Mouse (Mus musculus) embryonic facial prominence, embryonic 15.5 days (tissue): ENCODE measurements around the gene Nrm. TPM values are rescaled to one million over a fixed set of nuclear protein-coding genes. Genes with fewer than 3 reads are reported as not detected.

ENCODE experiments used
- ATAC-seq: fragments of 200-750 bp; cut with Nextera tagmentation; 2 replicates; pipeline ENCODE4 v1.8.0; 2017; ENCODE audit warnings: low read depth, moderate TSS enrichment; ENCODE audit not compliant: insufficient number of reproducible peaks, low FRiP score, low TSS enrichment
- H3K27ac ChIP-seq: fragments of 300-500 bp; sonication (generic); replicated peaks from 2 replicates; pipeline ENCODE4 v1.5.1; 2015; ENCODE audit warnings: mild to moderate bottlenecking, inconsistent platforms
- H3K27me3 ChIP-seq: fragments of 300-500 bp; sonication (generic); 2 replicates; pipeline ENCODE4 v1.6.1; 2015; ENCODE audit warnings: inconsistent platforms
- H3K36me3 ChIP-seq: fragments of 300-500 bp; sonication (generic); 2 replicates; pipeline ENCODE4 v1.6.1; 2015; ENCODE audit warnings: mild to moderate bottlenecking, inconsistent platforms
- H3K4me1 ChIP-seq: fragments of 300-500 bp; sonication (generic); 2 replicates; pipeline ENCODE4 v1.6.1; 2015; ENCODE audit warnings: inconsistent platforms
- H3K4me2 ChIP-seq: fragments of 300-500 bp; sonication (generic); replicated peaks from 2 replicates; pipeline ENCODE4 v1.6.1; 2015; ENCODE audit warnings: mild to moderate bottlenecking, inconsistent platforms
- H3K4me3 ChIP-seq: fragments of 300-500 bp; sonication (generic); replicated peaks from 2 replicates; pipeline ENCODE4 v1.5.1; 2015; ENCODE audit warnings: mild to moderate bottlenecking, inconsistent platforms
- H3K9ac ChIP-seq: fragments of 300-500 bp; sonication (generic); 2 replicates; pipeline ENCODE4 v1.6.1; 2015; ENCODE audit warnings: inconsistent platforms
- H3K9me3 ChIP-seq: fragments of 300-500 bp; sonication (generic); replicated peaks from 2 replicates; pipeline ENCODE4 v1.6.1; 2016; ENCODE audit warnings: inconsistent platforms
- WGBS: fragments of 180-500 bp; shearing (Covaris S2); methylation state at CpG from one replicate; pipeline ENCODE4 v1.1.7; 2015; 5-methylcytosine and 5-hydroxymethylcytosine counted together
- polyA plus RNA-seq: library from polyadenylated mRNA; unstranded; fragments of >200 nt; fragmentation: Nextera tagmentation; extraction: Ambion mirVana; gene quantifications from 2 replicates; pipeline ENCODE4 v1.2.1, GENCODE M21; 2015

The Nrm gene
- polyA plus RNA-seq, 1 experiment from 2014 or later = 53.2 TPM

DNA sequence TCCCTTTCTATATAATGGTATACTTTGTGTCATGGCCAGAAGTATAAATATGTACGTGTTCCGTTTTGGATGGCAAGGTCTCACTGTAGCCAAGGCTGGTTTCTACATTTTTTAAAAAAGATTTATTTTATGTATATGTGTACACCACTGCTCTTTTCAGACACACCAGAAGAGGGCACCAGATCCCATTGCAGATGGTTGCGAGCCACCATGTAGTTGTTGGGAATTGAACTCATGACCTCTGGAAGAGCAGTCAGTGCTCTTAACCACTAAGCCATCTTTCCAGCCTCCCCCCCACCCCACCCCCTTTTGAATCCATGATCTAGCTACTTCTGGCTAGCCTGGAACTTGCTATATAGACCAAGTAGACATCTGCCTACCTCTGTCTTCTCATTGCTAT lies 17.6 kb upstream of the Nrm start:
- H3K4me1 ChIP-seq = peaks cover 13% of the 10 kb centered on the region
- no peaks in the 10 kb centered on the region for H3K9me3 ChIP-seq
- H3K36me3 ChIP-seq = peaks cover 37% of the 10 kb centered on the region
- H3K27ac ChIP-seq = no peak overlapping the region
- H3K4me2 ChIP-seq = no peak overlapping the region
- no peak overlapping the region for H3K4me3 ChIP-seq
- ATAC-seq = no peak
- 93% methylated on average over 3 of the region's 3 CpGs for whole genome bisulfite sequencing
- H3K9ac ChIP-seq = no peak overlapping the region
- H3K27me3 ChIP-seq = no peaks in the 10 kb centered on the region

- 47% methylated on average over 1 of the region's 1 CpGs for WGBS
- ATAC-seq = peak; percentile 37; the same call in 1 of the 2 replicates
Measured at GRCm38 (mm10) chr17:35848112-35848511, 13.0 kb upstream of the Nrm start.

GRCm38 (mm10) chr17:35850974-35851373 lies 10.1 kb upstream of the Nrm start:
- WGBS = 87% methylated on average over 3 of the region's 3 CpGs
- no peak for ATAC-seq
- no peaks in the 10 kb centered on the region for H3K9me3 ChIP-seq
- no peaks in the 10 kb centered on the region for H3K4me1 ChIP-seq
- no peak overlapping the region for H3K27ac ChIP-seq
- no peaks in the 10 kb centered on the region for H3K27me3 ChIP-seq
- no peak overlapping the region for H3K4me2 ChIP-seq
- no peak overlapping the region for H3K4me3 ChIP-seq
- H3K9ac ChIP-seq = no peak overlapping the region
- H3K36me3 ChIP-seq = peaks cover 76% of the 10 kb centered on the region

More at GRCm38 (mm10) chr17:35848112-35848511, 13.0 kb upstream of the Nrm start:
- Histone ChIP-seq H3K9ac (no peak overlapping the region), H3K27me3 (no peaks in the 10 kb centered on the region), H3K4me1 (no peaks in the 10 kb centered on the region), H3K4me3 (no peak overlapping the region), H3K4me2 (no peak overlapping the region), H3K27ac (no peak overlapping the region), H3K36me3 (peaks cover 74% of the 10 kb centered on the region), H3K9me3 (no peaks in the 10 kb centered on the region)

- ATAC-seq = no peak
- no peak overlapping the region for H3K4me2 ChIP-seq
- H3K9me3 ChIP-seq = no peaks in the 10 kb centered on the region
- 95% methylated on average over 1 of the region's 1 CpGs for WGBS
- peaks cover 22% of the 10 kb centered on the region for H3K4me1 ChIP-seq
- H3K9ac ChIP-seq = no peak overlapping the region
- H3K27me3 ChIP-seq = no peaks in the 10 kb centered on the region
- no peak overlapping the region for H3K27ac ChIP-seq
- H3K4me3 ChIP-seq = no peak overlapping the region
- peaks cover 23% of the 10 kb centered on the region for H3K36me3 ChIP-seq
Measured at GRCm38 (mm10) chr17:35859371-35859770, 1.7 kb upstream of the Nrm start.

GRCm38 (mm10) chr17:35859835-35860234 lies 1.3 kb upstream of the Nrm start:
- ATAC-seq = no peak

GRCm38 (mm10) chr17:35860831-35861197 lies 304 bp upstream of the Nrm start:
- peak overlapping the region; percentile 97 for H3K27ac ChIP-seq
- no peaks in the 10 kb centered on the region for H3K27me3 ChIP-seq
- WGBS = 2% methylated on average over 12 of the region's 12 CpGs
- H3K9ac ChIP-seq = peak overlapping the region; percentile 79
- no peaks in the 10 kb centered on the region for H3K9me3 ChIP-seq
- H3K4me1 ChIP-seq = peaks cover 31% of the 10 kb centered on the region
- peak overlapping the region; percentile 67 for H3K4me2 ChIP-seq
- no peak for ATAC-seq
- peaks cover 16% of the 10 kb centered on the region for H3K36me3 ChIP-seq
- peak overlapping the region; percentile 92 for H3K4me3 ChIP-seq

More at GRCm38 (mm10) chr17:35859835-35860234, 1.3 kb upstream of the Nrm start:
- H3K4me2 ChIP-seq = no peak overlapping the region
- no peak overlapping the region for H3K27ac ChIP-seq
- WGBS = 67% methylated on average over 2 of the region's 2 CpGs
- H3K27me3 ChIP-seq = no peaks in the 10 kb centered on the region
- peaks cover 26% of the 10 kb centered on the region for H3K4me1 ChIP-seq
- H3K4me3 ChIP-seq = no peak overlapping the region
- peaks cover 19% of the 10 kb centered on the region for H3K36me3 ChIP-seq
- no peaks in the 10 kb centered on the region for H3K9me3 ChIP-seq
- no peak overlapping the region for H3K9ac ChIP-seq

DNA sequence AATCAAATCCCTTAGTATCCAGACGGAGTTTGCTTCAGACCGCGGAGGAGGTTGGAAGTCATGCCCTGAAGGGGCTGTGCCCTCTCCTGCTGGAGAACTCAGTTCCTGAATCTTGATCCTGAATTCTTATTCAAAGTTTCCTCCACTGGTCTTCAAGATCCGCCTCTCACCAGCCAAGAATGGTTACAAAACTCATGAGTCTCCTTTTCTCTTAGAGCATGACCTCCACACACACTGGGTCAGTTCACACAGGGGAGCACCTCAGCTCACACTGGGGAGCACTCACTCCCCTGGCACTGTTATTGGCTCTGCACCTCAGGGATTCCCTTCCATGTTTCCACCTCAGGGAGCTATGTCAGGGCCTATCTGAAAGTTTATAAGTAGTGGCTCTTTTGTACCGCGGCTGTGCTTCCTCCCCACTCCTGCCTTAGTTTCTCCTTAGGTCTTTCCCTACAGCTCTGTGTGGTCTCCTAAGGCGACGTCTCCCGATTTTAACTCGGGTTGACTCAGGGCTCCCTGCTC lies 3.8 kb downstream of the Nrm start:
- no peak for ATAC-seq
- 24% methylated on average over 10 of the region's 10 CpGs for WGBS
- H3K9ac ChIP-seq = peak overlapping the region; percentile 69
- peak overlapping the region; percentile 77 for H3K4me2 ChIP-seq
- H3K4me1 ChIP-seq = peaks cover 63% of the 10 kb centered on the region
- peak overlapping the region; percentile 99 for H3K27ac ChIP-seq
- H3K4me3 ChIP-seq = peak overlapping the region; percentile 72
- H3K9me3 ChIP-seq = no peaks in the 10 kb centered on the region
- H3K36me3 ChIP-seq = no peaks in the 10 kb centered on the region
- H3K27me3 ChIP-seq = no peaks in the 10 kb centered on the region

GRCm38 (mm10) chr17:35865481-35866280 lies 4.6 kb downstream of the Nrm start, which contains the start of gene Ppp1r18:
Gene Ppp1r18, plus strand, starts transcription at chr17:35865593.
- peak; percentile 83 for ATAC-seq
- Histone ChIP-seq H3K4me2 (peak within 1 kb of the TSS; percentile 77), H3K36me3 (no peaks in the 10 kb centered on the region), H3K9me3 (no peaks in the 10 kb centered on the region), H3K27me3 (no peaks in the 10 kb centered on the region), H3K4me1 (peaks cover 68% of the 10 kb centered on the region), H3K9ac (peak within 1 kb of the TSS; percentile 69), H3K27ac (peak within 1 kb of the TSS; percentile 99), H3K4me3 (peak within 1 kb of the TSS; percentile 72)
- under 1% methylated on average over 39 of the region's 48 CpGs for WGBS

GRCm38 (mm10) chr17:35866281-35866831 lies 5.2 kb downstream of the Nrm start:
- peak; percentile 65 for ATAC-seq
- under 1% methylated on average over 37 of the region's 38 CpGs for WGBS
- Histone ChIP-seq H3K4me3 (peak overlapping the region; percentile 72), H3K27me3 (no peaks in the 10 kb centered on the region), H3K9ac (peak overlapping the region; percentile 69), H3K27ac (peak overlapping the region; percentile 99), H3K4me2 (peak overlapping the region; percentile 77), H3K4me1 (peaks cover 68% of the 10 kb centered on the region), H3K9me3 (no peaks in the 10 kb centered on the region), H3K36me3 (peaks cover 5% of the 10 kb centered on the region; the same call in 1 of the 2 replicates)

DNA sequence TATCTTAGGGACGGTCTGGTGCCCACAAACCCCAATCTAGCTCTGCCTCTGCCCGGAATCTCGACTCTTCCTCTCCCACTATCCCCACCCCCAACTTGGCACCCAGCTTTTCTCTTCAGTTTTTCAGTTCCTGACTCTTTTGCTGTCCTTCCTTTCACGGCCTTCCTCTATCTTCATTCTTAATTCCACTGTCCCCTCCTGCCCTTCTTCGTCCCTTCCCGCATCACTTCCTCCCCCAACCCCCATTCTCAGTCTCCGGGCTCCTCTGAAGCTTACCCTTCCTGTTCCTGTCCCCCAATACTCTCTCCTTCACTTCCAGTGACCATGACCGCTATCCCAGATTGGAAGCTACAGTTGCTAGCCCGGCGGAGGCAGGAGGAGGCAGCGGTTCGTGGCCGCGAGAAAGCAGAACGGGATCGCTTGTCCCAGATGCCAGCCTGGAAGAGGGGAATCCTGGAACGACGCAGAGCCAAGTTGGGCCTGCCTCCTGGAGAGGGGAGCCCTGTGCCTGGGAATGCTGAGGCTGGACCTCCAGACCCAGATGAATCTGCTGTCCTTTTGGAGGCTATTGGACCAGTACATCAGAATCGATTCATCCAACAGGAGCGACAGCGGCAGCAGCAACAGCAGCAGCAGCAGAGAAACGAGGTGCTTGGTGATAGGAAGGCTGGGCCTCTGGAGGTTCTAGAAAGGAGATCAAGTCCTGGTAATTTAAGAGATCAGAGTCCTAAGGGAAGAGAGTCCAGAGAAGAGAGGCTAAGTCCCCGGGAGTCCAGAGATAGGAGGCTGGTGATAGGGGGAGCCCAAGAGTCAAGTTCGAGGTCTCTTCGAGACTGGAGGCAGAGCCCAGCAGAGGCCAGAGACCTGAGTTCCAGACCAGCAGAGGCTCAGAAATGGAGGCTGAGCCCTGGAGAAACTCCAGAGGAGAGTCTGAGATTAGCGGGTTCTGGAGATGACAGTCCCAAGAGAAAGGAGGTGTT lies 6.1 kb downstream of the Nrm start:
- H3K9me3 ChIP-seq = no peaks in the 10 kb centered on the region
- H3K27ac ChIP-seq = peak overlapping the region; percentile 99
- ATAC-seq = no peak
- 9% methylated on average over 26 of the region's 26 CpGs for WGBS
- peak overlapping the region; percentile 72 for H3K4me3 ChIP-seq
- peaks cover 6% of the 10 kb centered on the region; the same call in 1 of the 2 replicates for H3K36me3 ChIP-seq
- H3K9ac ChIP-seq = peak overlapping the region; percentile 69
- H3K4me2 ChIP-seq = peak overlapping the region; percentile 77
- peaks cover 64% of the 10 kb centered on the region for H3K4me1 ChIP-seq
- H3K27me3 ChIP-seq = no peaks in the 10 kb centered on the region
